Mouse (Mus musculus) Muller cell, postnatal 12 days (primary cell): ENCODE measurements around the gene Tmtc1.

Source experiments
- DNase-seq: peaks from one replicate; pipeline ENCODE4 v3.0.0-alpha.2; 2015; ENCODE audit errors: inconsistent ontology term

The Tmtc1 gene

DNA sequence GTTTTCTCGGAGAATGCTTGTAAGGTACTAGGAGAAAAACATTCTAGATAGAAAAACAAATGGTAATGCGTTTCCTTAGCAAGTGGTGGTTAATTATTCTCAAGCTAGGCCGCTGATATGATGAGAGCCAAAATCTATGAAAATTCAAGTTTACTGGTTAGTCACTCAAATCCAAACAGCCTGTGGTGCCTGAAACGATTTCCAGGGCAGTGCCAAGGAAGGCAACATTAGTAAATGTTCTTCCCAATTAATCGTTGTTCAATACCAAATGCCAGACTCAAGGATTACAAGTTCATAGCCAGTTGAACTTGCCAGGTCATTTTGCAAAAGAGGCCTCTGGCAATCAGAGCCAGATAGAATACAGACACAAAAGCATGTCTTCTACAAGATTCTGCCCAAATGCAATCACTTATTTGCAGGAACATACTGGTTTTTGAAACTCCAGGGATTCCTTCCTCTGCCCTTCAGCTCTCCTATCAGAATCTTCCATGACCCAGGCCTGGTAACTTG, 128.6 kb downstream of the Tmtc1 start:
- DNase-seq = no peak

DNA sequence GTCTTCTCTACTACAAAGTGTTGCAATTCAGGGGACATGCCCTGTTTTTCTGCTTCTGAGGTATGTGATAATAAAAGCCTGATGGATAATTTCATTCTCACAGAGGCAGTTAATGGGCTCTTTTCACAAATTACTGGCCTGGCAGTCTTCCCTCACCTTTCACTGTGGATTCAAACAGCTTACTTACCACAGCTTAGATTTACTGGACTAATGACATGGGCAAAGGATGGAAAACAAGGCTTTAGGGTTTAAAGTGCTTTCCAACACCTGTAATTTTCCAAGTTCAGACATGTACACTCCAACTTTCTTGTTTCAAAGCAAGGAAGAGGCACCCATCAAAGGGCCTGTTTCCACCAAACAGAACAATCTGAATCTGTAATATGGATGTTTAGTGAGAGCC, 129.1 kb downstream of the Tmtc1 start:
- DNase-seq = peak; percentile 35

DNA sequence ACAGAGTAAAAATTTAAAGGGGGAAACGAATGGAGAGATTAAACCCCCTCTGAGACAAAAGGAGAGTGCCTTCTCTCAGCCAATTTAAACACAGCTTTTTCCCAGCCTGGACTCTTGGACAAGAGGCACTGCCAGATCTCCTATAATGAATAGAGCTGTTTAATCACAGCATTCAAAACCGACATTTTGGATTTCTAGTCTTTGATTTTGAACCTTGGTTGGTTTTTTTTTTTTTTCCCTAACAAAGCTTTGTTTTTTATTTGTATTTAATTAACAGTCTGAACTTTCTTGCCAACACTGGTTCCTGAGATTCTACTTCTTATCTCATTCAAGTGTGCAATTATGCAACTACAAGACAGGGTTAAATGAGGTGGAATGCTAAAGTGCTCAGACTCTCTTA, 133.2 kb downstream of the Tmtc1 start:
- no peak for DNase-seq

DNA sequence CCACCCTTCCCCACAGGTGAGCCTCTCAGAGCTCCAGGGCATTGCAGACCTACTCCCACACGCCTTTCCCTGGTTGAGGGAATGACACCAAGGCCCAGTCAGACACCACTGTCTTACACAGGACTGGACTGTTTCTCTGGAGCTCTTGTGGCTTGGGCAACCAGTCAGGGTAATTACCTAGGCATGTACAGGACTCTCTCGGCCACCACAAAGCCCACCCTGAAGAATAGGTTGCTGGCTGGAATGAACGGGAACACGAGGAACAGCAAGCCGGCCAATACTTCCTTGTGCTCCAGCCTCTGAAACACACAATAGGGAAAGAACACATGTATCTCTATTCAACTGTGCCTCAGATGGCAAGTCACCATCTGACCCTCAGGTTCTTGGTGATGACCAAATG, 138.4 kb downstream of the Tmtc1 start:
- no peak for DNase-seq

GRCm38 (mm10) chr6:148305191-148305590, 139.0 kb downstream of the Tmtc1 start:
- no peak for DNase-seq

GRCm38 (mm10) chr6:148302261-148302660, 141.9 kb downstream of the Tmtc1 start:
- peak; percentile 70 for DNase-seq

- no peak for DNase-seq
Observed at GRCm38 (mm10) chr6:148297086-148297485, 147.1 kb downstream of the Tmtc1 start.

DNA sequence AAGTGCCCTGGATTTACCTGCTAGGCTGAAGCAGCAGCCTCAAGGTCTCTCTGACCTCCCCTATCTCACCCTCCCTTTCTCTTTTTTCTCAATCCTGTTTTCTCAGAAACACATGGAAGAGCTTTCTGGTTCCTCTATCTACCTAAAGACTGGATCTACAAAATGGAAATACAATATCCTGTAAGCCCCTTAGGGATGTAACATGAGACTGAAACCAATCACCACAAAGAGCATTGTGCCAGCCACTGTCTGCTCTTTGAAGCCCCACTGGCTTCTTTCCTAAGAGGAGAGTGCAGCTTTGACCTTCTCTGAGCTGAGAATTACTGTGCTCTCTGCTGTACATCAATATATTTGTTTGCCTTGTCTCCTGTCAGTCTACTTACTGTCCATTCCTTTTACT, 147.8 kb downstream of the Tmtc1 start:
- no peak for DNase-seq

- no peak for DNase-seq
Observed at GRCm38 (mm10) chr6:148294506-148294905, 149.7 kb downstream of the Tmtc1 start.

GRCm38 (mm10) chr6:148290865-148291264, 153.3 kb downstream of the Tmtc1 start:
- no peak for DNase-seq

GRCm38 (mm10) chr6:148283224-148283881, 160.8 kb downstream of the Tmtc1 start:
- DNase-seq = no peak

DNA sequence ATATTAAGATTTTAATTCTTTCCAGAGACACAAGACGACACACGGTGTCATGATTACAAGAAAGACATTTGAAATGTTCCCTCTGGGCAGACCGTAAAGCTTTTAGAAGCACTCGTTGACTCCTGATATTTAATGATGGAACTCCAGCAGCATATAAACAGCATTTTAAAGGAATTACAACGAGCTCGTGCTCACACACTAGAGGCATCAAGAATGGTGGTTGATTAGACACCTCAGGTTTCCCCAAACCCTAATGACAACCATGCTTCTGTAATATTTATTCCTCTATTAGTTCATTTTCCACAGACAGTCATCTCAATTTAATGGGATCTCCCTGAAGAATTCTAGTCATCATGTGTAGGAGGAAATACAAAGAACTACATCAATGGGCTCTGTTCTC, 164.9 kb downstream of the Tmtc1 start:
- DNase-seq = no peak

DNA sequence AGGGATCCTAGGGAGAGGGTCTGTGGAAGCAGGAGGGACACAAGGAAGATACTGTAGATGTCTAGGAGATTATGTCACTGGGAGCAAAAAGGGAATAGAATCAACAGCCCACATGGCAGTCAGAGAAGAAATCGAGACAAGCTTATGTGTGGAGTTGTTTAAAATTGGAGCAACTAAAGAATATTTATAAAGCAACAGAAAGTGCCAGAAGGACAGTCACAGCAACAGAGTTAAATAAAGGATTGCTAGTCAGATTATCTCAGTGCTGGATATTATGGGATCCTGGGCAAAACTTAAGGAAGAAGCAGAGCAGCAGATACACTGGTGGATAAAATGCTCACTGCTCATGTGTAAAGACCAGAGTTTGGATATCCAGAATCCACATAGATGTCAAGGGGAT, 167.8 kb downstream of the Tmtc1 start:
- DNase-seq = no peak

DNA sequence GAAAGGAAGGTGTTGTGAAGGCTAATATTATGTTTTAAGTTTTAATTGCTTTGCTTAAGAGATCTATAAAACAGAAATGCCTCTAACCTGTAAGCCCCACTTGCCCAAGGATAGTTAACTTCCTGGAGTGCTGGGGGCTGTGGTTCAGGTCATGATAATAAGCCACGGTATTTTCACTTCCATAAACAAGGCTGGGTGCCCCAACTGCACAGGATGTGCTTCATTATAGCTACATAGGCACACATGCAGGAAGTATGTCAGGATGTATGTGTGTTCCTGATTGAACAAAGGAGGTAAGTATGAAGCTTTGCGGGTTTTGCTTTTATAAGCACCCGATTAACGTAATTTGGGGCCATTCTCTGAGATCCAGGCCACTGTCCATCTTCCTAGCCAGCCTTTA, 169.1 kb downstream of the Tmtc1 start:
- no peak for DNase-seq

DNA sequence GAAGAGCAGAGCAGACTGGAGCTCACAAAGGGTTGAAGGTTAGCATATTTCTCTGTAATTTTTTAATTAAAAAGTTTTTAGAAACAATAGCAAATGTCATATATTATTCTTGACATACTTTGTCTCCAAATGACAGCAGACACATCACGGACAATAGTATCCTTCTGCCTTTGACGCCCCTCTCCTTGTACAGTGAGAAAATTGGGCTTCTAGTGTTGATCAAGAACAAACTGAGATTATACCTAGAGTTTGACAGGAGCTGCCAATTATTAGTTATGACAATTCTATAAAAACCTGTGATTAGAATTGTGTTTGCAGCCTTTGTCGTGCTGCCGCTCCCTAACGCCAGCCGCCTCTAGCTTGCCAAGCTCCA, 183.5 kb downstream of the Tmtc1 start:
- DNase-seq = no peak

- peak; percentile 25 for DNase-seq
Observed at GRCm38 (mm10) chr6:148259979-148260728, 184.0 kb downstream of the Tmtc1 start.

- DNase-seq = no peak
Observed at GRCm38 (mm10) chr6:148259074-148259473, 185.1 kb downstream of the Tmtc1 start.

DNA sequence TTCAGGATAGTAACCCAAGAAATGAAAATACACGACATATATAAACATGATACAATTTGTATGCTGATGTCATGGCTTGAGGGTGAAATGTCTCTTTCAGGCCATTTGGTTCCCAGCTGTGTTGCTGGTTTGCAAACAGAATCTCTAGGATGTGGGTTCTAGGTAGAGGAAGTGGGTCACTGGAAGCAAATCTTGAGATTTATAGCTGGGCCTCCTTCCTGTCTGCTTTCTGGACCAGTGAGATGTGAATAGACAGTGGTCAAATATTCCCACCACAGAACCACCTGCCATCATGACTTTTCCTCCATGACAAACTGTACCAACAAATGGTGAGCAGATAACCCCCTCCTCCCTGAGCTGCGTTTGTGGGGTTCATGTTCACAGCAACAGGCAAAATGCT, 186.4 kb downstream of the Tmtc1 start:
- DNase-seq = no peak

- DNase-seq = no peak
Observed at GRCm38 (mm10) chr6:148256109-148256508, 188.1 kb downstream of the Tmtc1 start.

- DNase-seq = no peak
Observed at GRCm38 (mm10) chr6:148255395-148256053, 188.7 kb downstream of the Tmtc1 start.

- DNase-seq = no peak
Observed at GRCm38 (mm10) chr6:148249221-148249620, 195.0 kb downstream of the Tmtc1 start.

DNA sequence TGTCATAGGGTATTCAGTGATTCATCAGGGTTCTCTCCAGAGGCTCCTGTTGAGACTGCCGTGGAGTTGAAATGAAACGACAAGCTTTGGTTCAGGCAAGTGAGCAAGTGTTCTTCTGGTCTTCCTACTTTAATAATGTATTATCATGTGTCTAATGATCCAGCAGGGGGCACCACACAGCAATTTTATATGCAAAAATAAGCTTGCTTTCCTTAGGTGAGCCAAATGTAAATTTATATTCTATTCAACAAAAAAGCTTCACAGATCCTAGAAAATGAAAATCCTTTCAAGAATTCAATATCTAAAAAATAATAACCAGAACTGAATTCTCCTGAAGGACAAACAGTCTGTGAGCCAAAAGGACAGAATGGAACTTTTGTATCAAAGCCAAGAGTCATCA, 195.6 kb downstream of the Tmtc1 start:
- peak; percentile 11 for DNase-seq

- DNase-seq = no peak
Observed at GRCm38 (mm10) chr6:148246544-148246943, 197.6 kb downstream of the Tmtc1 start.
